Mouse (Mus musculus) gastrocnemius, postnatal 4 days (tissue): ENCODE measurements around the gene Khdrbs1. TPM values are rescaled to one million over a fixed set of nuclear protein-coding genes. Genes with fewer than 3 reads are reported as not detected.
A peak's percentile ranks its signal among the peaks of the same experiment; 100 is the strongest.
"Not testable (repeated sequence)": the region's sequence is repeated elsewhere in the genome, so short reads cannot be mapped to it uniquely, and the experiment has no call there.

Experiments used
- DNase-seq, 2 experiments: peaks; one replicate each; pipeline ENCODE4 v3.0.0; 2021 to 2022; ENCODE audit warnings: low spot score in 2 of 2, mixed read lengths in 2 of 2
- total RNA-seq, 2 experiments: library from RNA; stranded (reverse); gene quantifications; 2 replicates each; pipeline ENCODE4 v1.2.3; 2021

Gene Khdrbs1
- total RNA-seq, 2 experiments from 2014 or later: 75.8 to 77.4 TPM

DNA sequence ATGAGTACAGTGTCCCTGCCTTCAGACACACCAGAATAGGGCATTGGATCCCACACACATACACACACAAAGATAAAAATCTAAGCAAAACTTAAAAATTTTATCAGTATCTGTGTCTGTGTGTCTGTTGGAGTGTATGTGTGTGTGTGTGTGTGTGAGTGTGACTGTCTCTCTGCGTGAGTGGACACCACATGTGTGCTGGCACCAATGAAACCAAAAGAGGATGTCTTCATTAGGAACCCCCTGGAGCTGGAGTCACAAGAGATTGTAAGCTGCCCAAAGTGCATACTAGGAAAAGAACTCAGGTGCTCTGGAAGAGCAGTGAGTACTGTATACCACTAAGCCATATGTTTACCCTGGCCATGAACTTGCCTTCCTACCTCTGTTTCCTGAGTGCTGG lies 4.0 kb upstream of the Khdrbs1 start:
- DNase-seq: no peak

GRCm38 (mm10) chr4:129743494-129743893 lies 1.4 kb upstream of the Khdrbs1 start:
- no peak for DNase-seq

GRCm38 (mm10) chr4:129743010-129743390 lies 897 bp upstream of the Khdrbs1 start:
- peak in 1 of 2 experiments; percentile 20 for DNase-seq

- DNase-seq: no peak
Observed at GRCm38 (mm10) chr4:129741974-129742231, 200 bp downstream of the Khdrbs1 start.

DNA sequence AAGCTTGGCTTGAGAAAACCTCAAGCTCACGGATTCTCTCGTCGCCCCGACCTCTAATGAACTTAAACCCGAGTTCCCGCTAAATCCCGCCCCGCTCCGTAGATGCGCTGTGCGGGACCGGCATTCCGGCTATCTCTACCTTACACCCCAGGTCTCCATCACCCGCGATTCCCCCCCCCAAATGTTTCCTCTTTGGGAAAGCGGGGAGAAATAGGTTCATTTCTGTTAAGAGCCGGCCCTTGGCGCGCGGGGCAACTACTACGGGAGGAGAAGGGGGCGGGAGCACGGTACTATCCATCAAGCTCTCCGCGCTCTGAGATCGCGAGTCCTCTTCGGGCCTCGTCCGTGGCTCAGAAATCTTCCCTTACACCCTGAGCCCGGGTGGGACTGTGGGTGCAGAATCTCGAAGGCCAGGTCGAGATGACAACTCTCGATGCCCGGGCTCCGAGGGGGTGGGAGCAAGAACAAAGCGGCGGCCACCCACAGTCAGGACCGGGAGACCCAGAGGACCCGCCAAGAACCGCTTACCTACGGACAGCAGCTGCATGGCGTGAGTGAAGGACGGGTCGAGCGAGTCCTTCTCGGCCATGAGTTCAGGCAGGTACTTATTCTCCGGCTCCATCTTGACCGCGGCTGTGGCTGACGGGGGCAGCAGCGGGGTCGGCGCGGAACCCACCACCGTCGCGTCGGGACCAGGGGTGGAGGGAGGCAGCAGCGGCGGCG lies 691 bp downstream of the Khdrbs1 start:
- peak; percentile 25 to 43 for DNase-seq

GRCm38 (mm10) chr4:129739111-129739645 lies 2.9 kb downstream of the Khdrbs1 start:
- no peak for DNase-seq

GRCm38 (mm10) chr4:129736173-129736572 lies 5.9 kb downstream of the Khdrbs1 start:
- DNase-seq: no peak

DNA sequence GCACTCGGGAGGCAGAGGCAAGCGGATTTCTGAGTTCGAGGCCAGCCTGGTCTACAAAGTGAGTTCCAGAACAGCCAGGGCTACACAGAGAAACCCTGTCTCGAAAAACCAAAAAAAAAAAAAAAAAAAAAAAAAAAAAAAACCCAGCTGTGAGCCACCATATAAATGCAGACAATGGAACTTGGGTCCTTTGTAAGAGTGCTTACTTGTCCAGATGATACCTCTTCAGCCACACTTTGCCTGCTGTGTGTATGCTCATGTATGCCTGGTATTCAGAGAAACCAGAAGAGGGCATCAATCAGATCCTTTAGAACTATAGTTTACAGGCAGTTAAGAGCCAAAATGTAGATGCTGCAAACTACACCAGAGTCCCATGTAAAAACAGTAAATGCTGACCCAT lies 6.6 kb downstream of the Khdrbs1 start:
- DNase-seq: not testable (repeated sequence)

GRCm38 (mm10) chr4:129731423-129731822 lies 10.7 kb downstream of the Khdrbs1 start:
- no peak for DNase-seq

DNA sequence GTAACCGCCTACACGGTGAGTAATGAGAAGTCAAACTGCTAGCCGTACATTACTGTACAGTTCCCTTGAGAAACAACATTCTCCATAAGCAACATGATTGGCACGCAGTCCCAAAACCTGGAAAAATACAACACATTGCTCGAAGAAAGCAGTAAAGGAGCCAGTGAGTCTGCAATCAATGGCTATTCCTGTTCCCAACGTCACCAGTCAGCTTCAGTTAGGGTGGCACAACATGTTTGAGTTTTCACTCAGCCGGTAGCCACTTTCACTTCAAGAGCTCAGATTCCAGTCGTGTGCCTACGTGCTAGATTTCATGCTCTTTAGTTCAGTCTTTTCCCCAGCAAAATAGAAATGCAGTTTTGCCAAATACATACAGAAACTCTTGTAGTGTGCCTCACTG lies 25.8 kb downstream of the Khdrbs1 start:
- no peak for DNase-seq

DNA sequence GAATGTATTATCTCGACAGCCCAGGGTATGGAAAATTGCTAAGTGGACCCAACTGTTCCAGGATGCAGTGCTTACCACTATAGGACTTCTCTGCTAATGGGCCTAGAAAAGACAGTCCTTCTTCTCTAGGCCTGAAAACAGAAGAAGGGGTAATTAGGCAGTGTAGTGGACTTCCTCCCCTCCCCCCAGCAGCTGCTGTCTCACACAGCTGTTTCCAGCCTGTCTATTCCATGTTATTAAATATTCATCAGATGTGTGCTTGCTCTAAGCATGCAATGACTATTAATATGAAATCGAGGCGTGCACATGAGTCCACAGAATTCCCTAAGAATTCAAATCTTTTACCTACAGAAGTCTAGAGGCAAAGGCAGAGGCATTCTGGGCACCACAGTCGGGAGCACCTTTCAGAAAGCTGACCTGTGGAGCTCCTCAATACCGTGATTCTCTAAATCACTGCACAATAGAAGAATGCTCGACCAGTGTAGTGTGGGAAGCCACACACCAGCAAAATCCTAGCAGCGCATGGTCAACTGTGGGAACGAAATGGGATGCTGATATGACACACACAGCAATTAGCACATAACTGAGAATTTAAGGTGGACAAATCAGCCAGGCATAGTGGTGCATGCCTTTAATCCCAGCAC lies 32.5 kb downstream of the Khdrbs1 start:
- peak in 1 of 2 experiments; percentile 57 for DNase-seq

- no peak for DNase-seq
Observed at GRCm38 (mm10) chr4:129706750-129707149, 35.4 kb downstream of the Khdrbs1 start.

GRCm38 (mm10) chr4:129702454-129702853 lies 39.6 kb downstream of the Khdrbs1 start:
- peak; percentile 45 to 69 for DNase-seq

DNA sequence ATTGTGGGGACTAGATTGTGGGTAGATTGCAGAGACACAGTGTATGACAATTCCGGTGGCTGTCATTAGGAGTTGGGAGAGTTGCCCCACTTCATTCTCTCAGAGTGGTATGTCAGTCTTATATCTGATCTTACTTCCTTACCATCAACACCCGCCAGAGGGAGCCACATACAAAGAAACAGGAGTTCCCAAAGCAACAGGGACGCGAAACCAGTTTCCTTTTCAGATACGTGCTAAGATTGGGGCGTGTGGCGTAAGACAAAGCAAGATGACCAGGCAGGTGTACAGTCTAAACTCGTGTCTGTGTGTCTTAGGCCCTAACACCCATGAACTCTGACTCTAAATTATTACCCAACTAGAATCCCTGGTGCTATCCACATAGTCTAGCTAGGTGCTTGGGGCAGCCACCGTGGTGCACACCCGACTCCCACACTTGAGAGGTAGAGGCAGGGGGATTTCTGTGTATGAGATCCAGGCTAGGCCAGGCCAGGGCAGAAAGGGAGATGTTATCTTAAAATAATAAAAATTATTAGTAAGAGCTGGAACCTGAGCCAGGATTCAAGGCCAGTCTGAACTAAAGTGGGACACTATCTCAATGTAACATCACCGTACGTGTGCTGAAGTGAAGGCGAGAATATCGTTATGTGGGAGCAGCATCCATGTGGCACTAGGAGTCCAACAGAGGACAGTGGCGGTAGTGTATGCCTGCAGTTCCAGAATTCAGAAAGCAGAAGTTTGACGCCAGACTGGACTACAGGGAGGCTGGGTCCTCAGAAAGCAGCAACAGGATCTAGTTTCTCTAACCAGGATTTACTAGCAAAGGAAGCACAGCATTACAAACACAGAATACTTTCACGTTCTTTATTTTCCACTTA lies 40.4 kb downstream of the Khdrbs1 start:
- peak; percentile 59 to 86 for DNase-seq

GRCm38 (mm10) chr4:129700661-129701060 lies 41.4 kb downstream of the Khdrbs1 start:
- not testable (repeated sequence) for DNase-seq

DNA sequence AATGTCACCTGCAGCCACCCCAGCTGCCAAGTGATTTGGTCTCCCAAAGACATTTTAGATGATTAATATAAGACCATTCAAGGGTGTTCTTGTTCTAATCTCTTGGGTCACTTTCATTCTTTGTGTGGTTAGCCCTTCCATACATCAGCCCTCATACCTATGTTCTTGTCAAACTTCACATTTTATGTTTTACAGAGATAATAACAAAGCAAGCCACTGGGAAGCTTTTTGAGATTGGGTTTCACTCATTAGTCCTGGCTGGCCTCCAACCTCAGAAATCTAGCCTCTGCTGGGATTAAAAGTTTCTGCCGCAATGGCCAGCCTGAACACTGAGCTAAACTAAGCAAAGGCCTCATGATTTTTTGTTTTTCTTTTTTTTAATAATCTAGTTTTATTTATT lies 41.9 kb downstream of the Khdrbs1 start:
- no peak for DNase-seq

GRCm38 (mm10) chr4:129697191-129697590 lies 44.9 kb downstream of the Khdrbs1 start:
- DNase-seq: no peak

DNA sequence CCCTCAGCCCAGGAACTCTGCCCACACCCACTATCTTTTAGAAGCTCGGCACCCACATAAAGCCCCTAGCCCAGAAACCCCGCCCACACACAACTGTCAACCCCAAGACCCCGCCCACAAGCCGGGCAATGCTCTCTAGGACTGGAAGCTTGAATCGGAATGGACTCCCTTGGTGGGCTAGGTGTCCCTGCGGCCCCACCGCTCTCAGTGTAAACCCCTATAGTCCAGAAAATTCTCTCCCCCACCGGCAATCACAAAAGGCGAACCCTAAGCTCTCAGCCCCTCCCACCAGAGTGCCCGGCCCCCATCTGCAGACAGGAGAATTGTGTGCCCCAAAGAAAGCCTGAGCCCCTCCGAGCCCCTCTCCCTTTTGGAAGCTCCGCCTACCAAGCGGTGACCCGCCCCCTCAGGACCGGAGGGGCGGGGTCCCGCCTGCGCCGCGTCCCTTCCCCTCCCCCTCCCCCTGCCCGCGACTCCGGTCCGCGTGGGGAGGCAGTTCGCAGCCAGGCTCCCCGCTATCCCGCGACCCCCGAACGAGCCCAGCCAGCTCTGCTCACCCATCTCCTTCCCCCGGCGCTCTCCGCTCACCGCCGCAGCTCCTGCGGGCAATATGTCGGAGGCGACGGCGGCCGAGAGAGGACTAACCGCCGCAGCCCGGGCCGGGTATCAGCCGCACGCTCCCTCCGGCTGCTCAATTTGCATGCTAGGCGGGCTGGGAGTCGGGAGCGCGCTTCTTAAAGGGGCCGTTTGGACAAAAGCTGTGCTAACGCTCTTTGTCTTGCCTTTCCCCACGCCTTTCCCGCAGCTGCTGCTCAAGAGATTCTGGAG lies 45.7 kb downstream of the Khdrbs1 start, which contains the start of gene Tmem39b:
Gene Tmem39b (minus strand): TSS at position 681 of the 828 bp plus-strand sequence.
- DNase-seq: peak; percentile 79 to 91

- DNase-seq: no peak
Observed at GRCm38 (mm10) chr4:129695815-129696157, 46.3 kb downstream of the Khdrbs1 start.

DNA sequence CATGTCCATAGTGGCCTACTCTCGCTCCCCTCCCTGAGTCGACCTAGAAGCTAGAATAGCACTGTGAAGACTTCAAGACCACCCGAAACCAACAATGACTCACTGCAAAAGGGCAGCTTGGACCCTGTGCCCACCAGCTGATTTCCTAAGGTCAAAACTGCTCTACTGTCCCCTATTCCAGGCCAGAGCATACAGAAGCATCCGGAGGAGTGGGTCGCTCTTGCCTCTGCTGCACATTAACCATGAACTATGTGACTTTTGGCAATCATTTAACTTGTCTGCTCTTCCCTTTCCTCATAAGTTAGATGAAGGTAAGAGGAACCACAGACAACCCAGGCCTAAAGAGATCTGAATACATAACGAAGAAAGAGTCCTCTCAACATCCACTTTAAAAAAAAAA lies 57.6 kb downstream of the Khdrbs1 start:
- DNase-seq: no peak
